Mouse (Mus musculus) E14TG2a.4 (cell line): ENCODE results near the gene Lhpp.

Source experiments
- H3K27me3 ChIP-seq: 2 replicates; pipeline ENCODE4 v1.6.1; 2014; ENCODE audit warnings: low read length, control low read depth; ENCODE audit not compliant: insufficient read depth
- H3K36me3 ChIP-seq: 2 replicates; pipeline ENCODE4 v1.6.1; 2014; ENCODE audit warnings: low read length, control low read depth; ENCODE audit not compliant: insufficient read depth
- H3K4me1 ChIP-seq: replicated peaks from 2 replicates; pipeline ENCODE4 v1.6.1; 2014; ENCODE audit warnings: low read depth, low read length, control low read depth
- H3K4me3 ChIP-seq: replicated peaks from 2 replicates; pipeline ENCODE4 v1.5.1; 2014; ENCODE audit warnings: mild to moderate bottlenecking, low read length
- H3K9me3 ChIP-seq: 2 replicates; pipeline ENCODE4 v1.6.1; 2014; ENCODE audit warnings: low read length, control low read depth
- CTCF ChIP-seq: conservative IDR thresholded peaks from 2 replicates; pipeline ENCODE4 v1.5.1; 2014; ENCODE audit warnings: low read length
- NANOG ChIP-seq: IDR thresholded peaks from 2 replicates; pipeline ENCODE4 v1.6.1; 2014; ENCODE audit warnings: borderline replicate concordance, low read length, mixed read lengths
- POU5F1 ChIP-seq: IDR thresholded peaks from 2 replicates; pipeline ENCODE4 v1.6.1; 2014; ENCODE audit warnings: low read length, borderline replicate concordance

The Lhpp gene

DNA sequence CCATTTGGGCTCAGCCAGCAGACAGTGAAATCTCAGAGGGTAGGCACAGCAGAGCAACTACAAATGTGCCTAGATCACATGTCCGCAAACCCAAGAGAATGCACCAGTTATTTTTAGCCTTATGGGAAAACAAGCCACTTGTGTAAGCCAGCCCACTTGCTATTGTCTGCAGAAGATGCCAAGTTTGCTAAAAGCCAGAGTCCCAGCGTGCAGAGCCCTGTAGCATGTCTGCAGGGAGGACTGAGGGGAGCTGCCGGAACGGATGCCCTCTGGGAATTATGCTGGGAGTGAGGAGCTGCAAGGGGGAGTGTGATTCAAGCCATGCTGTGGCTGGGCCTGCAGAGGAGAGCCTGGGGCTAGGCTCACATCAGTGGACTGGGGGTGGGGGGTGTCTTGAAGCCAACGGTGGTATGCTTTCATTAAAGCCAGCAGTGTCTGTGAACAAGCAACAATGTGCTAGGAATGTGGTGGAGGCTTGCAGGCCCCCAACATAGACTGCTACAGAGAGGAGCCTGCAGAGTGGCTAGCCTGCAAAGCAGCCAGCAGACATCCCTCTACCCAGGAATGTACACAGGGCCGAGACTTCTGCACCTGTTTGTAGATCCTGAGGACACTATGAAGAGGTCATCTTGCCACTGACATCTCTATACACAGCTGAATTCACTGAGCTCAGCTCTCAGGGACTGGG, 103.9 kb downstream of the Lhpp start:
- no peak overlapping the region for H3K4me3 ChIP-seq
- H3K9me3 ChIP-seq: no peaks in the 10 kb centered on the region
- no peaks in the 10 kb centered on the region for H3K27me3 ChIP-seq
- TF ChIP-seq POU5F1: no peak
- no peak for TF ChIP-seq CTCF
- TF ChIP-seq NANOG: no peak
- peaks cover 13% of the 10 kb centered on the region; the same call in 1 of the 2 replicates for H3K36me3 ChIP-seq
- H3K4me1 ChIP-seq: peaks cover 35% of the 10 kb centered on the region

DNA sequence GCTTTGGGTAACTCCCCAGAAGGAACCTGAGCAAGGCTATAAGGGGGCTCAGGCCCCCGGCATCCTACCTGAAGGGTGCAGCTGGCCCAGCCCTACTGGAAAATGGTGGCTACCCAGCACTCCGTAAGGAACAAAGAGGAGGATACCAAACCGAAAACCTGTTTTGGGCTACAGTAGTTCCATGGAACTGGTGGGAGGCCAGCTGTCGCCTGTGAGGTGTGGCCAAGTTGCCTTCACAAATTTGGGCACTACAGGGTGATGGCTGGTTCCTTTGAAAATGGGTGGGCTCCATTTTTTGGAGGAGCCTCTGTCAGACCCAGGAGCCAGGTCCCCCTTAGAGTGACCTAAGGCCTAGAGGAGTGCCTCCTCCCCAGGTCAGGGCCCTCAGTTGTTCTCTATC, 104.8 kb downstream of the Lhpp start:
- no peak overlapping the region for H3K4me3 ChIP-seq
- peaks cover 13% of the 10 kb centered on the region; the same call in 1 of the 2 replicates for H3K36me3 ChIP-seq
- no peaks in the 10 kb centered on the region for H3K9me3 ChIP-seq
- no peak for TF ChIP-seq POU5F1
- no peak for TF ChIP-seq NANOG
- TF ChIP-seq CTCF: no peak
- H3K27me3 ChIP-seq: no peaks in the 10 kb centered on the region
- H3K4me1 ChIP-seq: peaks cover 35% of the 10 kb centered on the region

DNA sequence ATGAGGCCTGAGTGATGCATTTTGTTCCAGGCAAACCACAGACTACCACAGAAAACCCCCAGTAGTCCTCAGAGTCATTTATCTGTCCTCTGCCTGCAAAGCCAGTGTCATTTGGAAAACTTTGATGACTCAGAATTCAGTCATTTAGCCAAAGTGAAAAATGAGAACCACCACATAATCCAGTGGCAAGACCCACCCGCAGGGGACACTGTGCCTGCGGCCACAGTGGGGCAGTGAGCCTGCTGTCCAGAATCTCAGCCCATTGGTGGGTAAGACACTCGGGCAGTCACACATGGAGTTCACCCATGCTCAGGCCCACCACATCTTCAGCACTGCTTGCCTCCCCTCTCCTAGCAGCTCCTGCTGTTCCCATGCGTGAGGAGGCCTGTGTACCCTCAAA, 109.1 kb downstream of the Lhpp start:
- no peak for TF ChIP-seq NANOG
- TF ChIP-seq POU5F1: no peak
- no peak for TF ChIP-seq CTCF
- H3K36me3 ChIP-seq: peaks cover 12% of the 10 kb centered on the region; the same call in 1 of the 2 replicates
- no peaks in the 10 kb centered on the region for H3K9me3 ChIP-seq
- no peaks in the 10 kb centered on the region for H3K27me3 ChIP-seq
- peaks cover 26% of the 10 kb centered on the region for H3K4me1 ChIP-seq
- no peak overlapping the region for H3K4me3 ChIP-seq

GRCm38 (mm10) chr7:132720562-132720961, 110.1 kb downstream of the Lhpp start:
- Histone ChIP-seq H3K4me1 (peaks cover 26% of the 10 kb centered on the region), H3K4me3 (no peak overlapping the region), H3K27me3 (no peaks in the 10 kb centered on the region), H3K36me3 (peaks cover 3% of the 10 kb centered on the region; the same call in 1 of the 2 replicates), H3K9me3 (no peaks in the 10 kb centered on the region)
- TF ChIP-seq NANOG: no peak

GRCm38 (mm10) chr7:132722401-132723370, 112.2 kb downstream of the Lhpp start:
- TF ChIP-seq CTCF (no peak), NANOG (no peak), POU5F1 (no peak)
- H3K4me3 ChIP-seq: no peak overlapping the region
- H3K27me3 ChIP-seq: no peaks in the 10 kb centered on the region
- H3K36me3 ChIP-seq: no peaks in the 10 kb centered on the region
- peaks cover 36% of the 10 kb centered on the region for H3K4me1 ChIP-seq
- no peaks in the 10 kb centered on the region for H3K9me3 ChIP-seq

DNA sequence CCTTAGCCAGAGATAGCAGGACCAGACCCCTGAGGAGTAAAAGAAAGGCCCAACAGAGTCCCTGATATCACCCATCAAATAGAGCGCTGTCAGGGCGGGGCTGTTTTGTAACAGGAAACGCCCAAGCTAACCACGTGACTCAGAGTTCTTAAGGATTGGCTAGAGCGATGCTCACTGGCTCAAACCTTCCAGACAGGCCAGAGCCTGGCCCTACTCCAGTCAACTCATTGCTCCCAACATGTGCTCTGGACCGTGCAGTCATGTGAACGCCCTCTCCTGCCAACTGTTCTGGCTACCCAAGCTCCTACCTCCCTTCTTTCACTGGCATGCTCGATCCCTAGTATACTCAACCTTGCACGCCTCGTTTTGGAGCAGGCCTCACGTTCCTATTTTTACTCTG, 113.5 kb downstream of the Lhpp start:
- H3K9me3 ChIP-seq: no peaks in the 10 kb centered on the region
- no peaks in the 10 kb centered on the region for H3K27me3 ChIP-seq
- peaks cover 46% of the 10 kb centered on the region for H3K4me1 ChIP-seq
- 0 out of 2 replicates have a peak, but pooled peaks cover 6% of the 10 kb centered on the region for H3K36me3 ChIP-seq
- H3K4me3 ChIP-seq: no peak overlapping the region
- TF ChIP-seq CTCF (no peak), POU5F1 (no peak), NANOG (no peak)

DNA sequence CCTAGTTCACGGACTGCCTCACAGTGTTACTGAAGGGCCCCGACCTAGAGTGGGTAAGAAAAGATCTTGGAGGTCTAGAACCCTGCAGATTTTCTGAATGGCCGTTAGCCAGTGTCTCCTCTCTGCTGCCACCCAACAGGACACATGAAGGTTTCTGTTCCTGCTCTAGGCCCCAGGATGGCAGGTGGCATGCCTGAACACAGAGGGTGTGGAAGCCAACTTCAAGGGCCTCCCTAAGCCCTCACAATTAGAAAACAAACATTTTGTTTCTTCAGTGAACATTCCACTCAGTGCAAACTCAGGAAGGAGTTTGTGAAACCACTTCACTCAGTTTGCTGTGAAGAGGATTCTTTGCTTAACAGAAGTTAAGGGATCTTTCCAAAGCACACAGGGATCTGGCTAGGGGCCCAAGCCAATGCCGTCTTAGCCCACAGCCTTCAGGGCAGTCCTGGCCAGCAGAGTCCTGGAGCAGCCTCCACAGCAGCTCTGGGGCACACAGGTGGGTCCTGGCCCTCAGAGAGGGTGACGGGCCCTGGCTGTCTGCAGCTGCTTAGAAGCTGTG, 114.1 kb downstream of the Lhpp start:
- no peak overlapping the region for H3K4me3 ChIP-seq
- H3K9me3 ChIP-seq: no peaks in the 10 kb centered on the region
- H3K4me1 ChIP-seq: peaks cover 53% of the 10 kb centered on the region
- TF ChIP-seq CTCF (no peak), NANOG (no peak), POU5F1 (no peak)
- 0 out of 2 replicates have a peak, but pooled peaks cover 6% of the 10 kb centered on the region for H3K36me3 ChIP-seq
- no peaks in the 10 kb centered on the region for H3K27me3 ChIP-seq
